Mouse (Mus musculus) MEL (cell line): ENCODE results near the gene Kcnmb4.

Experiments used
- EP300 ChIP-seq, 2 experiments: IDR thresholded peaks; 2 replicates each; pipeline ENCODE4 v1.6.1; 2011; ENCODE audit warnings: improper control_type of control experiment in 2 of 2, low read length in 2 of 2, low read depth in 1 of 2, mild to moderate bottlenecking in 1 of 2
- ETS1 ChIP-seq: IDR thresholded peaks from 2 replicates; pipeline ENCODE4 v1.6.1; 2012; ENCODE audit warnings: low read depth, mild to moderate bottlenecking, inconsistent platforms, low read length, improper control_type of control experiment, moderate library complexity
- ZKSCAN1 ChIP-seq: IDR thresholded peaks from 2 replicates; pipeline ENCODE4 v1.6.1; 2012; ENCODE audit warnings: low read depth, mild to moderate bottlenecking, inconsistent platforms, low read length, improper control_type of control experiment, moderate library complexity
- ZNF384 ChIP-seq: IDR thresholded peaks from 2 replicates; pipeline ENCODE4 v1.6.1; 2012; ENCODE audit warnings: low read depth, mild to moderate bottlenecking, inconsistent platforms, low read length, improper control_type of control experiment

DNA sequence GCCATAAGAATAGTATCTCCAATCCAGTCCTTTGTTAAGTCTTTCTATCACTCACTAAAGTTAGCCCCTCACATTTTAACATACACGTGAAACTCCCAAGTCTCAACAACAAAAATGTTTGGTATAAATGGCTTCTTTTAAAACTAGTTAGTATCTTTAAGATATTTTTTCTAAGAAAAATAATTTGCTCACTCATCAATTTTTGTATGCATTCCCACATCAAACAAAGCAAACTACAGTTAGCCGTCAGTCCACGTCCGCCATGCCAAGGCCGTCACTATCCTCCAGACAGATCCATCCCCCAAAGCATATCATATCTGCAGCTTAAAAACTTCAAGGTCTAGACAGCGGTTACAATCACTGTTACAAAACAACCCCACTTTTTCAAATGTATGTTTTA is 41.9 kb upstream of the Kcnmb4 start:
- TF ChIP-seq ETS1 (no peak), ZKSCAN1 (no peak), EP300 (IDR thresholded peaks at IDR 0.05; ENCODE audit: low read depth in 1 of 2, low read length in 2 of 2) (no peak), ZNF384 (no peak)
